Mouse (Mus musculus) hindbrain, embryonic 11.5 days (tissue): Measurements from ENCODE around the gene Rad23a. TPM values are rescaled to one million over a fixed set of nuclear protein-coding genes. Genes with fewer than 3 reads are reported as not detected.

Source experiments
- ATAC-seq: fragments of 200-750 bp; cut with Nextera tagmentation; 2 replicates; pipeline ENCODE4 v1.8.0; 2017; ENCODE audit warnings: mild to moderate bottlenecking, moderate TSS enrichment, moderate library complexity; ENCODE audit not compliant: low FRiP score
- DNase-seq: peaks from one replicate; pipeline ENCODE4 v3.0.0-alpha.2; 2015; ENCODE audit warnings: low spot score
- H3K27ac ChIP-seq: fragments of 300-500 bp; sonication (generic); 2 replicates; pipeline ENCODE4 v1.5.1; 2014; ENCODE audit warnings: mild to moderate bottlenecking, low read depth, low read length
- H3K27me3 ChIP-seq: fragments of 300-500 bp; sonication (generic); 2 replicates; pipeline ENCODE4 v1.6.1; 2014; ENCODE audit warnings: mild to moderate bottlenecking, low read length, moderate library complexity, mixed read lengths; ENCODE audit not compliant: control insufficient read depth, insufficient read depth
- H3K36me3 ChIP-seq: fragments of 300-500 bp; sonication (generic); 2 replicates; pipeline ENCODE4 v1.6.1; 2014; ENCODE audit warnings: mild to moderate bottlenecking, low read length, moderate library complexity, mixed read lengths; ENCODE audit not compliant: control insufficient read depth, insufficient read depth
- H3K4me1 ChIP-seq: fragments of 300-500 bp; sonication (generic); replicated peaks from 2 replicates; pipeline ENCODE4 v1.6.1; 2014; ENCODE audit warnings: low read length, mixed read lengths; ENCODE audit not compliant: control insufficient read depth, insufficient read depth
- H3K4me2 ChIP-seq: fragments of 300-500 bp; sonication (generic); replicated peaks from 2 replicates; pipeline ENCODE4 v1.6.1; 2014; ENCODE audit warnings: mild to moderate bottlenecking, low read depth, low read length
- H3K4me3 ChIP-seq: fragments of 300-500 bp; sonication (generic); 2 replicates; pipeline ENCODE4 v1.5.1; 2014; ENCODE audit warnings: low read depth, low read length
- H3K9ac ChIP-seq: fragments of 300-500 bp; sonication (generic); 2 replicates; pipeline ENCODE4 v1.6.1; 2014; ENCODE audit warnings: low read depth, low read length
- H3K9me3 ChIP-seq: fragments of 300-500 bp; sonication (generic); 2 replicates; pipeline ENCODE4 v1.6.1; 2016; ENCODE audit warnings: low read length; ENCODE audit not compliant: control insufficient read depth
- WGBS: fragments of 180-500 bp; shearing (Covaris S2); extraction: QIAGEN DNeasy Blood & Tissue Kit; methylation state at CpG from one replicate; pipeline ENCODE4 v1.1.7; 2014; 5-methylcytosine and 5-hydroxymethylcytosine counted together
- polyA plus RNA-seq: library from polyadenylated mRNA; unstranded; fragments of >200 nt; fragmentation: Nextera tagmentation; extraction: Ambion mirVana; gene quantifications from 2 replicates; pipeline ENCODE4 v1.2.1, GENCODE M21; 2014

The Rad23a gene
- polyA plus RNA-seq, 1 experiment from 2014 or later: 88.6 TPM

- peaks cover 3% of the 10 kb centered on the region; the same call in 1 of the 2 replicates for H3K4me1 ChIP-seq
- H3K9me3 ChIP-seq: no peaks in the 10 kb centered on the region
- H3K4me2 ChIP-seq: peak overlapping the region; percentile 51
- H3K27ac ChIP-seq: no peak overlapping the region
- peak; percentile 71 for ATAC-seq
- 3% methylated on average over 50 of the region's 54 CpGs for WGBS
- H3K27me3 ChIP-seq: peaks cover 4% of the 10 kb centered on the region; the same call in 1 of the 2 replicates
- H3K4me3 ChIP-seq: peak overlapping the region; percentile 29
- peaks cover 13% of the 10 kb centered on the region for H3K36me3 ChIP-seq
- DNase-seq: peak; percentile 51
- peak overlapping the region; percentile 34 for H3K9ac ChIP-seq
These were observed 32.0 kb upstream of the Rad23a start for GRCm38 (mm10) chr8:84872309-84872965.

- peak; percentile 73 for ATAC-seq
- H3K4me2 ChIP-seq: peak within 1 kb of the TSS; percentile 51
- peak; percentile 76 for DNase-seq
- peak within 1 kb of the TSS; percentile 34 for H3K9ac ChIP-seq
- H3K27me3 ChIP-seq: peaks cover 4% of the 10 kb centered on the region; the same call in 1 of the 2 replicates
- H3K9me3 ChIP-seq: no peaks in the 10 kb centered on the region
- peaks cover 13% of the 10 kb centered on the region for H3K36me3 ChIP-seq
- WGBS: 20% methylated on average over 35 of the region's 46 CpGs
- H3K4me1 ChIP-seq: peaks cover 3% of the 10 kb centered on the region; the same call in 1 of the 2 replicates
- no peak within 1 kb of the TSS for H3K27ac ChIP-seq
- H3K4me3 ChIP-seq: peak within 1 kb of the TSS; percentile 29
These were observed 31.2 kb upstream of the Rad23a start, which contains the start of gene Syce2 for GRCm38 (mm10) chr8:84871376-84872308. Gene Syce2, plus strand, starts transcription at chr8:84872111.

- no peaks in the 10 kb centered on the region for H3K9me3 ChIP-seq
- H3K27me3 ChIP-seq: no peaks in the 10 kb centered on the region
- peaks cover 7% of the 10 kb centered on the region for H3K4me1 ChIP-seq
- peak within 1 kb of the TSS; percentile 84 for H3K9ac ChIP-seq
- peak within 1 kb of the TSS; percentile 52; the same call in 1 of the 2 replicates for H3K27ac ChIP-seq
- peak; percentile 89 for ATAC-seq
- peak within 1 kb of the TSS; percentile 82 for H3K4me2 ChIP-seq
- H3K4me3 ChIP-seq: peak within 1 kb of the TSS; percentile 92
- peaks cover 5% of the 10 kb centered on the region; the same call in 1 of the 2 replicates for H3K36me3 ChIP-seq
- under 1% methylated on average over 39 of the region's 39 CpGs for WGBS
- peak; percentile 96 for DNase-seq
These were observed 16.5 kb upstream of the Rad23a start, which contains the start of gene Farsa for GRCm38 (mm10) chr8:84856864-84857441. Gene Farsa, plus strand, starts transcription at chr8:84856989.

- 92% methylated on average over 3 of the region's 3 CpGs for WGBS
- peak overlapping the region; percentile 92 for H3K4me3 ChIP-seq
- H3K9ac ChIP-seq: no peak overlapping the region
- DNase-seq (no peak), ATAC-seq (peak; percentile 31)
- no peaks in the 10 kb centered on the region for H3K9me3 ChIP-seq
- no peaks in the 10 kb centered on the region for H3K27me3 ChIP-seq
- peaks cover 5% of the 10 kb centered on the region; the same call in 1 of the 2 replicates for H3K36me3 ChIP-seq
- H3K4me1 ChIP-seq: peaks cover 7% of the 10 kb centered on the region
- no peak overlapping the region for H3K27ac ChIP-seq
- H3K4me2 ChIP-seq: no peak overlapping the region
These were observed 16.0 kb upstream of the Rad23a start for GRCm38 (mm10) chr8:84856434-84856833.

GRCm38 (mm10) chr8:84847684-84848435, 7.4 kb upstream of the Rad23a start:
- 46% methylated on average over 6 of the region's 6 CpGs for WGBS
- peak overlapping the region; percentile 76; the same call in 1 of the 2 replicates for H3K27ac ChIP-seq
- DNase-seq (no peak), ATAC-seq (no peak)
- H3K4me1 ChIP-seq: peaks cover 7% of the 10 kb centered on the region; the same call in 1 of the 2 replicates
- H3K9ac ChIP-seq: 0 out of 2 replicates have a peak overlapping the region, but pooled peaks have one; percentile 17
- H3K36me3 ChIP-seq: peaks cover 18% of the 10 kb centered on the region
- H3K27me3 ChIP-seq: no peaks in the 10 kb centered on the region
- H3K4me3 ChIP-seq: peak overlapping the region; percentile 96
- H3K9me3 ChIP-seq: no peaks in the 10 kb centered on the region
- peak overlapping the region; percentile 65 for H3K4me2 ChIP-seq

GRCm38 (mm10) chr8:84846722-84847572, 6.5 kb upstream of the Rad23a start, which contains the start of gene Calr:
Gene Calr, minus strand, starts transcription at chr8:84846934.
- DNase-seq (peak; percentile 99), ATAC-seq (peak; percentile 99)
- H3K4me2 ChIP-seq: peak within 1 kb of the TSS; percentile 74
- no peaks in the 10 kb centered on the region for H3K9me3 ChIP-seq
- H3K9ac ChIP-seq: peak within 1 kb of the TSS; percentile 99
- H3K4me1 ChIP-seq: peaks cover 7% of the 10 kb centered on the region; the same call in 1 of the 2 replicates
- peaks cover 27% of the 10 kb centered on the region for H3K36me3 ChIP-seq
- H3K4me3 ChIP-seq: peak within 1 kb of the TSS; percentile 96
- no peaks in the 10 kb centered on the region for H3K27me3 ChIP-seq
- peak within 1 kb of the TSS; percentile 80 for H3K27ac ChIP-seq
- WGBS: under 1% methylated on average over 54 of the region's 55 CpGs

- H3K9ac ChIP-seq: peak overlapping the region; percentile 99
- peak; percentile 66 for DNase-seq
- peaks cover 7% of the 10 kb centered on the region; the same call in 1 of the 2 replicates for H3K4me1 ChIP-seq
- no peaks in the 10 kb centered on the region for H3K9me3 ChIP-seq
- WGBS: under 1% methylated on average over 30 of the region's 30 CpGs
- peak; percentile 46 for ATAC-seq
- H3K27ac ChIP-seq: peak overlapping the region; percentile 80
- H3K4me2 ChIP-seq: peak overlapping the region; percentile 74
- H3K4me3 ChIP-seq: peak overlapping the region; percentile 96
- no peaks in the 10 kb centered on the region for H3K27me3 ChIP-seq
- peaks cover 28% of the 10 kb centered on the region for H3K36me3 ChIP-seq
These were observed 5.7 kb upstream of the Rad23a start for GRCm38 (mm10) chr8:84846094-84846721.
